Mouse (Mus musculus): Measurements from ENCODE around the gene Ly6g. TPM values are rescaled to one million over a fixed set of nuclear protein-coding genes. Genes with fewer than 3 reads are reported as not detected.
A peak's percentile ranks its signal among the peaks of the same experiment; 100 is the strongest.

The Ly6g gene
- total and polyA plus RNA-seq, 3 experiments: not detected

DNA sequence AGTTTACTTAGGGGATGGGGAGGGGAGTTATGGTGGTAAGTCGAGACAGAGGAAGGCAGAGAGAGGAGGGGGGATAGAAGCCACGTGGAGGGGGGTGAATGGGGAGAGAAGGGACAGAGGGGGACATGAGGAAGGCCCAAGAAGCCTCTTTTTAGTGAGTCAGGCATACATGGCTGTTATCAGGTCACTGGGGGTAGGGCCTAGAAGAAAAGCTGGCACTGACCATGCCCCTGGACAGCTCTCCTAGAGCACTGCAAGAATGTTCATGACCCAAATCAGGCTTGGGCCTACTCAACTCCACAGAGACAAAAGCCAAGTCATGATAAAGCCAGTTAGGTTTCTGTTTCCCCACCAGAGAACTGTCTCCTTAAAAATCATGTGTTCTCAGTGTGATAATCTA is 31.3 kb downstream of the Ly6g start:
- TF ChIP-seq MYB (IDR thresholded peaks at IDR 0.05; ENCODE audit: low read depth, low read length) (no peak), MAX (IDR thresholded peaks at IDR 0.05; ENCODE audit: low read length) (no peak), SIN3A (IDR thresholded peaks at IDR 0.05; ENCODE audit: low read length) (no peak), ETS1 (IDR thresholded peaks at IDR 0.05; ENCODE audit: low read depth, low read length) (no peak), SMC3 (IDR thresholded peaks at IDR 0.05; ENCODE audit: low read depth, low read length) (no peak), ZMIZ1 (IDR thresholded peaks at IDR 0.05; ENCODE audit: low read depth, low read length) (no peak), E2F4 (IDR thresholded peaks at IDR 0.05; ENCODE audit: borderline replicate concordance, low read depth, low read length) (no peak), USF2 (IDR thresholded peaks at IDR 0.05; ENCODE audit: borderline replicate concordance in 1 of 2, insufficient read depth in 1 of 2, low read depth in 1 of 2, low read length in 2 of 2) (no peak), ELF1 (IDR thresholded peaks at IDR 0.05; ENCODE audit: low read depth, low read length) (no peak)
- Histone ChIP-seq H3K9ac (ENCODE audit: control insufficient read depth, low read depth, low read length, poor library complexity, severe bottlenecking) (no peak overlapping the region), H3K4me3 (ENCODE audit: control insufficient read depth in 1 of 2, insufficient read depth in 1 of 2, low read depth in 2 of 2, low read length in 2 of 2) (no peak overlapping the region), H3K9me3 (replicated peaks; ENCODE audit: insufficient read depth, low read length) (no peaks in the 10 kb centered on the region), H3K27me3 (ENCODE audit: control insufficient read depth in 1 of 2, insufficient read depth in 2 of 2, low read length in 2 of 2) (no peaks in the 10 kb centered on the region), H3K27ac (ENCODE audit: control insufficient read depth, low read depth, low read length) (no peak overlapping the region), H3K36me3 (ENCODE audit: control insufficient read depth in 1 of 2, insufficient read depth in 2 of 2, low read length in 2 of 2) (no peaks in the 10 kb centered on the region), H3K4me1 (ENCODE audit: control insufficient read depth in 1 of 2, insufficient read depth in 2 of 2, low read length in 2 of 2) (no peaks in the 10 kb centered on the region), H3K79me2 (ENCODE audit: control insufficient read depth, insufficient read depth, low read length, poor library complexity) (no peaks in the 10 kb centered on the region)
- no peak for DNase-seq (ENCODE audit: low read depth, low spot score)

DNA sequence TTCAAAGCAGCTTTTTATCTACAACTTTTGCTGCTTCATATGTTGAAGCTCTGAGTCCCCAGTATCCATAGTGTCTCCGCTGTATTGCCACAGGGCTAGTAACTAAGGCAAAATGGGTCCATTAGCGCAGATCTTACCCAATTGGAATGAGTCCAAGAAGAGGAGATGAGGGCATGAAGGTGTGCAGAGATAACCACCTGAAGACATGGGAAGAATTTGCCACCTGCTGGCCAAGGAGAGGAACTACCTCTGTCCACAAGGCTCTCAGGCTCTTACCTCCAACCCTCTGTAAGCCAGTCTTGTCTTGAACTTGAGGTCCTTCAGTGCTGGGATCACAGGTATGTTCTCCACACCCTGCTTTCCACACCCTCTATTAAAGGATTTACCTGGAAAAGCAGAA is 34.1 kb downstream of the Ly6g start:
- Histone ChIP-seq H3K9ac (ENCODE audit: control insufficient read depth, low read depth, low read length, poor library complexity, severe bottlenecking) (no peak overlapping the region), H3K36me3 (ENCODE audit: control insufficient read depth in 1 of 2, insufficient read depth in 2 of 2, low read length in 2 of 2) (no peaks in the 10 kb centered on the region), H3K79me2 (ENCODE audit: control insufficient read depth, insufficient read depth, low read length, poor library complexity) (no peaks in the 10 kb centered on the region), H3K4me3 (ENCODE audit: control insufficient read depth in 1 of 2, insufficient read depth in 1 of 2, low read depth in 2 of 2, low read length in 2 of 2) (no peak overlapping the region), H3K4me1 (ENCODE audit: control insufficient read depth in 1 of 2, insufficient read depth in 2 of 2, low read length in 2 of 2) (no peaks in the 10 kb centered on the region), H3K9me3 (replicated peaks; ENCODE audit: insufficient read depth, low read length) (no peaks in the 10 kb centered on the region), H3K27me3 (ENCODE audit: control insufficient read depth in 1 of 2, insufficient read depth in 2 of 2, low read length in 2 of 2) (no peaks in the 10 kb centered on the region), H3K27ac (ENCODE audit: control insufficient read depth, low read depth, low read length) (no peak overlapping the region)
- TF ChIP-seq E2F4 (IDR thresholded peaks at IDR 0.05; ENCODE audit: borderline replicate concordance, low read depth, low read length) (no peak), MYB (IDR thresholded peaks at IDR 0.05; ENCODE audit: low read depth, low read length) (no peak), EP300 (IDR thresholded peaks at IDR 0.05; ENCODE audit: low read depth in 1 of 2, low read length in 2 of 2) (no peak), TAL1 (IDR thresholded peaks at IDR 0.05; ENCODE audit: low read length) (no peak), SIN3A (IDR thresholded peaks at IDR 0.05; ENCODE audit: low read length) (no peak), CHD2 (IDR thresholded peaks at IDR 0.05; ENCODE audit: low read length) (no peak), USF1 (IDR thresholded peaks at IDR 0.05; ENCODE audit: low read depth, low read length) (no peak), POLR2AphosphoS5 (IDR thresholded peaks at IDR 0.05; ENCODE audit: borderline replicate concordance, low read depth, low read length) (no peak), MYC (IDR thresholded peaks at IDR 0.05; ENCODE audit: low read depth, low read length) (no peak), MAFK (IDR thresholded peaks at IDR 0.05; ENCODE audit: borderline replicate concordance, low read depth, low read length) (no peak), HCFC1 (IDR thresholded peaks at IDR 0.05; ENCODE audit: low read depth, low read length) (no peak), RAD21 (IDR thresholded peaks at IDR 0.05; ENCODE audit: low read depth, low read length) (peak; percentile 15), MXI1 (IDR thresholded peaks at IDR 0.05; ENCODE audit: low read depth, low read length) (no peak), GABPA (IDR thresholded peaks at IDR 0.05; ENCODE audit: low read depth, low read length) (no peak), NELFE (IDR thresholded peaks at IDR 0.05; ENCODE audit: low read depth, low read length) (no peak), MEF2A (IDR thresholded peaks at IDR 0.05; ENCODE audit: extremely low read depth, insufficient replicate concordance, low read depth, low read length, poor library complexity, severe bottlenecking) (no peak), UBTF (IDR thresholded peaks at IDR 0.05; ENCODE audit: borderline replicate concordance, insufficient read depth, low read depth, low read length) (no peak), ZC3H11A (IDR thresholded peaks at IDR 0.05; ENCODE audit: low read depth, low read length) (no peak), ZMIZ1 (IDR thresholded peaks at IDR 0.05; ENCODE audit: low read depth, low read length) (no peak), ZKSCAN1 (IDR thresholded peaks at IDR 0.05; ENCODE audit: low read depth, low read length) (no peak), SMC3 (IDR thresholded peaks at IDR 0.05; ENCODE audit: low read depth, low read length) (peak; percentile 20; the same call in 1 of the 2 replicates), CTCF (IDR thresholded peaks at IDR 0.05 in 2 of 3, conservative IDR thresholded peaks at IDR 0.05 in 1 of 3; ENCODE audit: control insufficient read depth in 1 of 3, insufficient read depth in 1 of 3, low read depth in 2 of 3, low read length in 3 of 3, poor library complexity in 1 of 3, severe bottlenecking in 1 of 3) (peak; percentile 24 to 62 (median 43); a peak in 4 of 6 replicates), NRF1 (IDR thresholded peaks at IDR 0.05; ENCODE audit: insufficient read depth, low read depth, low read length, poor library complexity, severe bottlenecking) (no peak), MAX (IDR thresholded peaks at IDR 0.05; ENCODE audit: low read length) (no peak), GATA1 (IDR thresholded peaks at IDR 0.05; ENCODE audit: low read depth, low read length) (no peak)
- DNase-seq (ENCODE audit: low read depth, low spot score): peak; percentile 32
